Mouse (Mus musculus) heart, embryonic 14.5 days (tissue): ENCODE data around the gene A130010J15Rik. TPM values are rescaled to one million over a fixed set of nuclear protein-coding genes. Genes with fewer than 3 reads are reported as not detected.

Source experiments
- ATAC-seq: fragments of 200-750 bp; cut with Nextera tagmentation; 2 replicates; pipeline ENCODE4 v1.8.0; 2017; ENCODE audit warnings: low read depth, moderate TSS enrichment; ENCODE audit not compliant: insufficient number of reproducible peaks, insufficient read depth, low FRiP score
- H3K27ac ChIP-seq, 2 experiments: fragments of 200-500 bp in 1 of 2; fragments of 300-500 bp in 1 of 2; sonication (generic) in 1 of 2; replicated peaks in 1 of 2; 2 replicates each; pipeline ENCODE4 v1.5.1; 2012 to 2014; ENCODE audit warnings: low read depth in 2 of 2, low read length in 2 of 2, control low read depth in 1 of 2, mild to moderate bottlenecking in 1 of 2, mixed read lengths in 1 of 2; ENCODE audit not compliant: control insufficient read depth in 1 of 2, insufficient read depth in 1 of 2
- H3K27me3 ChIP-seq: fragments of 300-500 bp; sonication (generic); 2 replicates; pipeline ENCODE4 v1.6.1; 2014; ENCODE audit warnings: mild to moderate bottlenecking, low read length, control low read depth; ENCODE audit not compliant: control insufficient read depth, insufficient read depth
- H3K36me3 ChIP-seq: fragments of 300-500 bp; sonication (generic); 2 replicates; pipeline ENCODE4 v1.6.1; 2014; ENCODE audit warnings: mild to moderate bottlenecking, control low read depth, low read length, mixed read lengths; ENCODE audit not compliant: control insufficient read depth, insufficient read depth
- H3K4me1 ChIP-seq, 2 experiments: fragments of 200-500 bp in 1 of 2; fragments of 300-500 bp in 1 of 2; sonication (generic) in 1 of 2; 2 replicates each; pipeline ENCODE4 v1.6.1; 2012 to 2014; ENCODE audit warnings: low read length in 2 of 2, control low read depth in 1 of 2, mixed read lengths in 1 of 2; ENCODE audit not compliant: control insufficient read depth in 2 of 2, insufficient read depth in 2 of 2
- H3K4me2 ChIP-seq: fragments of 300-500 bp; sonication (generic); 2 replicates; pipeline ENCODE4 v1.6.1; 2014; ENCODE audit warnings: mild to moderate bottlenecking, low read length
- H3K4me3 ChIP-seq, 2 experiments: fragments of 200-500 bp in 1 of 2; fragments of 300-500 bp in 1 of 2; sonication (generic) in 1 of 2; 2 replicates each; pipeline ENCODE4 v1.5.1; 2012 to 2014; ENCODE audit warnings: low read length in 2 of 2, mild to moderate bottlenecking in 2 of 2, control low read depth in 1 of 2, low read depth in 1 of 2, moderate library complexity in 1 of 2; ENCODE audit not compliant: control insufficient read depth in 1 of 2, insufficient read depth in 1 of 2
- H3K9ac ChIP-seq: fragments of 300-500 bp; sonication (generic); 2 replicates; pipeline ENCODE4 v1.6.1; 2014; ENCODE audit warnings: mild to moderate bottlenecking, low read length
- H3K9me3 ChIP-seq: fragments of 300-500 bp; sonication (generic); 2 replicates; pipeline ENCODE4 v1.6.1; 2016; ENCODE audit warnings: low read length, control low read depth; ENCODE audit not compliant: control insufficient read depth
- WGBS: fragments of 180-500 bp; shearing (Covaris S2); extraction: QIAGEN DNeasy Blood & Tissue Kit; methylation state at CpG from one replicate; pipeline ENCODE4 v1.1.7; 2014; 5-methylcytosine and 5-hydroxymethylcytosine counted together
- polyA plus RNA-seq: library from polyadenylated mRNA; unstranded; fragments of >200 nt; fragmentation: Nextera tagmentation; extraction: Ambion mirVana; gene quantifications from 2 replicates; pipeline ENCODE4 v1.2.1, GENCODE M21; 2014

Gene A130010J15Rik
- polyA plus RNA-seq, 1 experiment from 2014 or later: 13.4 TPM

GRCm38 (mm10) chr1:193130456-193130825 is 37.4 kb upstream of the A130010J15Rik start:
- Histone ChIP-seq H3K36me3 (peaks cover 22% of the 10 kb centered on the region), H3K27ac (0 out of 4 replicates have a peak overlapping the region, but pooled peaks of 1 of the 2 experiments have one; percentile 28), H3K4me2 (peak overlapping the region; percentile 66), H3K9me3 (no peaks in the 10 kb centered on the region), H3K9ac (peak overlapping the region; percentile 45), H3K27me3 (no peaks in the 10 kb centered on the region), H3K4me1 (peaks cover 2 to 11% of the 10 kb centered on the region in 2 experiments; a peak in 3 of 4 replicates), H3K4me3 (peak overlapping the region; percentile 36 to 98)
- ATAC-seq: peak; percentile 31; the same call in 1 of the 2 replicates
- WGBS: 28% methylated on average over 11 of the region's 11 CpGs

- no peak for ATAC-seq
- H3K36me3 ChIP-seq: peaks cover 22% of the 10 kb centered on the region
- H3K27ac ChIP-seq: 0 out of 4 replicates have a peak overlapping the region, but pooled peaks of 1 of the 2 experiments have one; percentile 28
- no peaks in the 10 kb centered on the region for H3K27me3 ChIP-seq
- H3K9ac ChIP-seq: peak overlapping the region; percentile 45; the same call in 1 of the 2 replicates
- no peaks in the 10 kb centered on the region for H3K9me3 ChIP-seq
- WGBS: 81% methylated on average over 8 of the region's 8 CpGs
- H3K4me2 ChIP-seq: peak overlapping the region; percentile 66
- peaks cover 2 to 11% of the 10 kb centered on the region in 2 experiments; a peak in 3 of 4 replicates for H3K4me1 ChIP-seq
- H3K4me3 ChIP-seq: no peak overlapping the region
Measured at GRCm38 (mm10) chr1:193130839-193131238, 37.0 kb upstream of the A130010J15Rik start.

DNA sequence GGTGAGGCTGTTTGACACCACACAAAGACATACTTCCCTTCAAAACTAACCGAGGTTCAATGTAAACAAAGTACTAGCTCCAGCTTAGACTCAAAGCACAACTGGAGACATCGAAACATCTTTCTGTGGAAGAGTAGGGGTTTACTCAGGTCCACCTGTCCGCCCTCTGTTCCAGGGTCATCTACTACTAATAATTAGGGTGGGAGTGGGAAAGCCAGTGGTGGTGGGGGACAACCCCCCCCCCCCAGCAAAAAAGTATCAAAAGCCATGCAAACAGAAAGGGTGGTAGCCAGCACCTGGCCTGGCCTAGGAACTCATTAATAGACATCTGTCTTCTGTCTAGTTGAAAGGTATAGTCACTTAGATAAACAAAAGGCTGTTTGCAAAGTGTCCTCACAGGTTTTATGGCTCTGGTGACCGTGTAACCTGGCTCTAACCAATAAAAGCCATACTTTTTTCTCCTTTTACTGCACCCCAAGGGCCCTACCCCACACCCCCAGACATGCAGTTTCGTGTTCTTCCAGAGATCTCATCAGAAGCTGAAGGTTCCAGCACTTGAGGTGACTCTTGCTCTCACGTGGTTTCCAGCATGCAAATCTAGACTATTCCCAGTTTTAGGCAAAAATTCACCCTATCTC is 36.4 kb upstream of the A130010J15Rik start:
- no peaks in the 10 kb centered on the region for H3K27me3 ChIP-seq
- H3K9ac ChIP-seq: no peak overlapping the region
- H3K27ac ChIP-seq: no peak overlapping the region
- ATAC-seq: no peak
- H3K4me1 ChIP-seq: peaks cover 2 to 11% of the 10 kb centered on the region in 2 experiments; a peak in 3 of 4 replicates
- 80% methylated on average over 6 of the region's 6 CpGs for WGBS
- H3K36me3 ChIP-seq: peaks cover 19% of the 10 kb centered on the region
- H3K4me3 ChIP-seq: no peak overlapping the region
- no peaks in the 10 kb centered on the region for H3K9me3 ChIP-seq
- H3K4me2 ChIP-seq: no peak overlapping the region

- Histone ChIP-seq H3K27ac (no peak overlapping the region), H3K27me3 (no peaks in the 10 kb centered on the region), H3K4me2 (no peak overlapping the region), H3K4me1 (peaks cover 2 to 11% of the 10 kb centered on the region in 2 experiments; a peak in 3 of 4 replicates), H3K36me3 (peaks cover 9% of the 10 kb centered on the region), H3K4me3 (no peak overlapping the region), H3K9me3 (no peaks in the 10 kb centered on the region), H3K9ac (no peak overlapping the region)
- no peak for ATAC-seq
Measured at GRCm38 (mm10) chr1:193132385-193132784, 35.5 kb upstream of the A130010J15Rik start.

DNA sequence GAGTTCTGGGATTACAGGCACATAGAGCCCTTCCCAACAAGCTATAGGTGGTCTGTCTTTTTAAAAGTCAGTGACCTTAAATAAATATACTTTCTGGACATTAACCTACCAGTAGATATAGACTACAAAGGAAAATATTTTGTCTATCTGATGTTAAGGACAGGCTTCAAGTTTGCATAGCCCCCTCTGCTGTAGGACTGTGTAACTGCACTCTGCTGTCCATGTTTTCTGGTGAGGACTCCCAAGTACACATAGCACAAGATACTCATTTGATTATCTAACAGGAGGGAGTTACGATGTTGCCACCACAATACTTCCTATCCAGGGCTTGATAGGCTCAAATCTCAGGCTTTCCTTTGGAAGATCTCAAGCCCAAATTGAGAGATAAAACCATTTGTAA is 34.1 kb upstream of the A130010J15Rik start:
- WGBS: 87% methylated on average over 1 of the region's 1 CpGs
- no peaks in the 10 kb centered on the region for H3K27me3 ChIP-seq
- ATAC-seq: no peak
- H3K4me2 ChIP-seq: no peak overlapping the region
- no peak overlapping the region for H3K9ac ChIP-seq
- no peak overlapping the region for H3K27ac ChIP-seq
- no peaks in the 10 kb centered on the region for H3K36me3 ChIP-seq
- no peaks in the 10 kb centered on the region for H3K9me3 ChIP-seq
- H3K4me3 ChIP-seq: no peak overlapping the region
- H3K4me1 ChIP-seq: peaks cover 2 to 11% of the 10 kb centered on the region in 2 experiments; a peak in 3 of 4 replicates

DNA sequence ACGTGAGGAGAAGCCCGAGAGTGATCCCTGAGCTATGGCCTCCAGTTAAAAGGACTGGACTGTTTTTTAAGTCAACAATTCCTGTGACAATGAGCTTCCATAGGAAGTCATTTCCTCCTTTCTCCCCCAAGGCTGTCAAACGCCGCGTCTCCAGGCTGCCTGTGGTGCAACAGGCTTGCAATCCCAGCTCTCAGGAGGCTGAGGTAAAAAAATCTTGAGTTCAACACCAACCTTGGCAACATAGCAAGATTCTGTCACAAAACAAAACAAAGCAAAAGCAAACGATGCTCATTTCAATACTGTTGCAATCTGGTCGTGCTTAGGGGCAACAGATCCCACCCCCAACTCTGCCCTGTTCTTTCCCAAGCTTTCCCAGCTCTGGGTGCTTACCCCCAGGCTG is 29.8 kb upstream of the A130010J15Rik start:
- Histone ChIP-seq H3K9ac (no peak overlapping the region), H3K27me3 (no peaks in the 10 kb centered on the region), H3K9me3 (no peaks in the 10 kb centered on the region), H3K27ac (0 out of 4 replicates have a peak overlapping the region, but pooled peaks of 1 of the 2 experiments have one; percentile 22), H3K4me3 (no peak overlapping the region), H3K4me2 (no peak overlapping the region), H3K36me3 (no peaks in the 10 kb centered on the region), H3K4me1 (peaks cover 0 to 2% of the 10 kb centered on the region in 2 experiments; a peak in 1 of 4 replicates)
- 44% methylated on average over 7 of the region's 7 CpGs for WGBS
- no peak for ATAC-seq

GRCm38 (mm10) chr1:193138669-193139068 is 29.2 kb upstream of the A130010J15Rik start:
- WGBS: 30% methylated on average over 3 of the region's 3 CpGs

More at GRCm38 (mm10) chr1:193138669-193139068, 29.2 kb upstream of the A130010J15Rik start:
- H3K27me3 ChIP-seq: no peaks in the 10 kb centered on the region
- no peak overlapping the region for H3K9ac ChIP-seq
- H3K27ac ChIP-seq: no peak overlapping the region
- H3K9me3 ChIP-seq: no peaks in the 10 kb centered on the region
- no peak overlapping the region for H3K4me3 ChIP-seq
- no peak overlapping the region for H3K4me2 ChIP-seq
- peaks cover 0 to 2% of the 10 kb centered on the region in 2 experiments; a peak in 1 of 4 replicates for H3K4me1 ChIP-seq
- H3K36me3 ChIP-seq: no peaks in the 10 kb centered on the region
- no peak for ATAC-seq
